Mouse (Mus musculus) cortical plate, adult 2 months (tissue): ENCODE measurements around the gene Clec4n. TPM values are rescaled to one million over a fixed set of nuclear protein-coding genes. Genes with fewer than 3 reads are reported as not detected.

ENCODE experiments used
- H3K27ac ChIP-seq: fragments of 200-500 bp; 2 replicates; pipeline ENCODE4 v1.5.1; 2012; ENCODE audit warnings: low read length, control low read depth, inconsistent platforms; ENCODE audit not compliant: insufficient read depth
- H3K4me1 ChIP-seq: fragments of 200-500 bp; 2 replicates; pipeline ENCODE4 v1.6.1; 2011; ENCODE audit warnings: low read length; ENCODE audit not compliant: control insufficient read depth, insufficient read depth
- H3K4me3 ChIP-seq: fragments of 200-500 bp; 2 replicates; pipeline ENCODE4 v1.5.1; 2011; ENCODE audit warnings: mild to moderate bottlenecking, low read length, control low read depth; ENCODE audit not compliant: insufficient read depth
- CTCF ChIP-seq: fragments of 200-500 bp; IDR thresholded peaks from 2 replicates; pipeline ENCODE4 v1.5.1; 2011; ENCODE audit warnings: mild to moderate bottlenecking, control low read depth, low read length; ENCODE audit not compliant: insufficient read depth; ENCODE audit errors: extremely low read depth
- POLR2A ChIP-seq: fragments of 200-500 bp; IDR thresholded peaks from 2 replicates; pipeline ENCODE4 v1.6.1; 2011; ENCODE audit warnings: mild to moderate bottlenecking, low read length, control low read depth; ENCODE audit not compliant: insufficient read depth; ENCODE audit errors: extremely low read depth
- polyA plus RNA-seq: library from polyadenylated mRNA; depleted of rRNA; stranded (reverse); fragments of >200 nt; gene quantifications from 2 replicates; pipeline ENCODE4 v1.2.3, GENCODE M21; 2012

Gene Clec4n
- polyA plus RNA-seq, 1 experiment: 0.25 TPM

- Histone ChIP-seq H3K27ac (no peak overlapping the region), H3K4me3 (no peak overlapping the region), H3K4me1 (no peaks in the 10 kb centered on the region)
- no peak for TF ChIP-seq CTCF
- no peak for TF ChIP-seq POLR2A
Measured at GRCm38 (mm10) chr6:123252735-123253134, 23.1 kb downstream of the Clec4n start.

GRCm38 (mm10) chr6:123258946-123259345 is 29.3 kb downstream of the Clec4n start:
- no peak overlapping the region for H3K4me3 ChIP-seq
- H3K4me1 ChIP-seq: no peaks in the 10 kb centered on the region
- TF ChIP-seq POLR2A (no peak), CTCF (no peak)
- H3K27ac ChIP-seq: no peak overlapping the region

GRCm38 (mm10) chr6:123259889-123260603 is 30.4 kb downstream of the Clec4n start:
- Histone ChIP-seq H3K27ac (no peak overlapping the region), H3K4me3 (no peak overlapping the region), H3K4me1 (no peaks in the 10 kb centered on the region)
- TF ChIP-seq POLR2A: no peak
- TF ChIP-seq CTCF: no peak

- Histone ChIP-seq H3K27ac (no peak overlapping the region), H3K4me3 (no peak overlapping the region), H3K4me1 (no peaks in the 10 kb centered on the region)
- TF ChIP-seq POLR2A: no peak
- no peak for TF ChIP-seq CTCF
Measured at GRCm38 (mm10) chr6:123260868-123261267, 31.2 kb downstream of the Clec4n start.

GRCm38 (mm10) chr6:123261555-123262161 is 32.0 kb downstream of the Clec4n start, which contains the start of gene Clec4d:
Gene Clec4d, plus strand, starts transcription at chr6:123262111.
- TF ChIP-seq CTCF (no peak), POLR2A (no peak)
- no peaks in the 10 kb centered on the region for H3K4me1 ChIP-seq
- H3K27ac ChIP-seq: no peak within 1 kb of the TSS
- no peak within 1 kb of the TSS for H3K4me3 ChIP-seq

GRCm38 (mm10) chr6:123264194-123264593 is 34.6 kb downstream of the Clec4n start:
- H3K4me1 ChIP-seq: no peaks in the 10 kb centered on the region
- H3K27ac ChIP-seq: no peak overlapping the region
- no peak for TF ChIP-seq POLR2A
- TF ChIP-seq CTCF: no peak
- no peak overlapping the region for H3K4me3 ChIP-seq

- Histone ChIP-seq H3K4me3 (no peak overlapping the region), H3K4me1 (no peaks in the 10 kb centered on the region), H3K27ac (no peak overlapping the region)
- no peak for TF ChIP-seq POLR2A
- no peak for TF ChIP-seq CTCF
Measured at GRCm38 (mm10) chr6:123265809-123266208, 36.2 kb downstream of the Clec4n start.

- TF ChIP-seq CTCF: no peak
- TF ChIP-seq POLR2A: no peak
- Histone ChIP-seq H3K4me1 (no peaks in the 10 kb centered on the region), H3K27ac (no peak overlapping the region), H3K4me3 (no peak overlapping the region)
Measured at GRCm38 (mm10) chr6:123266945-123267344, 37.3 kb downstream of the Clec4n start.

- no peak for TF ChIP-seq CTCF
- no peak for TF ChIP-seq POLR2A
- no peak overlapping the region for H3K27ac ChIP-seq
- no peaks in the 10 kb centered on the region for H3K4me1 ChIP-seq
- no peak overlapping the region for H3K4me3 ChIP-seq
Measured at GRCm38 (mm10) chr6:123279443-123279842, 49.8 kb downstream of the Clec4n start.

GRCm38 (mm10) chr6:123286311-123286710 is 56.7 kb downstream of the Clec4n start:
- no peak overlapping the region for H3K4me3 ChIP-seq
- TF ChIP-seq CTCF: no peak
- TF ChIP-seq POLR2A: no peak
- no peaks in the 10 kb centered on the region for H3K4me1 ChIP-seq
- no peak overlapping the region for H3K27ac ChIP-seq

- Histone ChIP-seq H3K4me1 (no peaks in the 10 kb centered on the region), H3K4me3 (no peak overlapping the region), H3K27ac (no peak overlapping the region)
- TF ChIP-seq POLR2A (no peak), CTCF (no peak)
Measured at GRCm38 (mm10) chr6:123288931-123289330, 59.3 kb downstream of the Clec4n start.
